ENCODE assay signal across 21 mouse cellular contexts in the genomic region with DNA sequence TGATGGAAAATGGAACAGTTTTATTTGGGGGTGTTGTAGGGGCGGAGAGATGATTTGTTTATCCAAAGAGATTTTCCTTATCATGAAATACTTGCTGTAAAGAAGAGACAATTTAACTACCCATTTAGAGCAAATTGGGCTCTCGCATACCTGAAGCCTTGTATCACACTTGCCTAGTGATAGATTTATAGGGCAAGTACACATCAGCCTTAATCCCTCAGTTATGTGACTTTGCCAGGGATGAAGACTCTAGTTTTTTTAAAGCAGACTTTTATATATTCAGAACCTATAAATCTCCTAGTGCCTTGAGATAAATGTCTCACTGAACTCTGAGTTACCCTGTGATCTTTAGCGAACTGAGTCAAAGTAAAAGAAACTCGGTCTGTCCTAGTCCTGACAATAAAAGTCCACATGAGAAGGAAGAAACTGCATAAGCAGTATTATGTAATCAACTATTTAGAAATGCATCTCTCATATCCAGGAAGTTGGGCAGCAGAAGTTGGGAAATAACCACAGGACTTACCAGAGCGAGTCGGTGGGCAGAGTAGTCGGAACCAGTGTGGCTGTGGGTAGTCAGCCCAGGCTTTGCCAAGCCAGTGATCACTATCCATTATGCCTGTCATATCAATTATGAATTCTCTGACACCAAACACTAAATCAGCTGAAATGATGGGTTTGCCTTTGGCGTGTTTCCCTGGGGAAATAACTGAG.
DNase-seq lines count a peak whose midpoint lies in the region; ATAC-seq and TF ChIP-seq lines count a peak whose summit lies in the region.
"Had no signal": no experiment of that assay in that cellular context is flagged by ENCODE, and none has a peak within 500 bp of the region (broad histone marks: within the 10 kb centered on the region; RNA-seq: fewer than 3 reads in every experiment).

No protein-coding gene starts in this region.

- CTCF ChIA-PET in Patski (lab: Charles Lee): no interaction called here

- no peaks in the 10 kb centered on the region for H3K27me3 ChIP-seq in liver, postnatal 0 days (ENCODE audit: insufficient read depth, low read length)
- no peaks in the 10 kb centered on the region for H3K27me3 ChIP-seq in liver, embryonic 11.5 days (replicated peaks; ENCODE audit: control insufficient read depth, insufficient read depth, low read length)
- H3K27me3 ChIP-seq in Patski: no peaks in the 10 kb centered on the region
- no peaks in the 10 kb centered on the region for H3K27me3 ChIP-seq in myocyte (ENCODE audit: control insufficient read depth, insufficient read depth, insufficient read length)
- H3K27me3 ChIP-seq: embryonic facial prominence, embryonic 15.5 days; stomach, embryonic 15.5 days had no signal

- ATAC-seq in liver, postnatal 0 days: peak; percentile 64
- no peak for ATAC-seq in liver, embryonic 11.5 days (replicated peaks; ENCODE audit: low FRiP score)
- peak; percentile 97 for ATAC-seq in Patski
- ATAC-seq in granulocyte monocyte progenitor cell, adult 5-6 weeks (replicated peaks; ENCODE audit: poor library complexity, severe bottlenecking): peak; percentile 98
- no peak for ATAC-seq in inflammation-experienced regulatory T-cells, adult 6 months
- ATAC-seq: forebrain, embryonic 14.5 days had no signal

- POLR2A ChIA-PET in Patski (lab: Charles Lee): interaction anchor here (1.5 kb wide), 1 partner anchor 16 kb away, joined by 6 read pairs; no protein-coding TSS in a partner anchor

- H3K4me2 ChIP-seq in liver, postnatal 0 days (ENCODE audit: low read depth, low read length): no peak overlapping the region
- H3K4me2 ChIP-seq in liver, embryonic 11.5 days: no peak overlapping the region
- peak overlapping the region; percentile 62 for H3K4me2 ChIP-seq in myocyte (ENCODE audit: low read depth)
- H3K4me2 ChIP-seq: embryonic facial prominence, embryonic 15.5 days; heart, embryonic 11.5 days; midbrain, embryonic 11.5 days; stomach, embryonic 15.5 days had no signal

- H3K4me3 ChIP-seq in liver, postnatal 0 days (ENCODE audit: low read depth, low read length): no peak overlapping the region
- H3K4me3 ChIP-seq in liver, embryonic 11.5 days (ENCODE audit: low read depth, low read length): no peak overlapping the region
- no peak overlapping the region for H3K4me3 ChIP-seq in myocyte
- H3K4me3 ChIP-seq: embryonic facial prominence, embryonic 15.5 days; gastrocnemius, adult 2 months; stomach, embryonic 15.5 days had no signal

- peaks cover 2% of the 10 kb centered on the region for H3K4me1 ChIP-seq in liver, postnatal 0 days (ENCODE audit: insufficient read depth)
- H3K4me1 ChIP-seq in liver, embryonic 11.5 days (replicated peaks; ENCODE audit: control insufficient read depth, insufficient read depth, low read length): no peaks in the 10 kb centered on the region
- H3K4me1 ChIP-seq: embryonic facial prominence, embryonic 15.5 days; stomach, embryonic 15.5 days had no signal

- in situ Hi-C loops in Patski (cut with MboI; ENCODE audit: low pct_unique_long_range_greater_than_20kb): no loop called here

- H3K9me3 ChIP-seq in liver, postnatal 0 days (ENCODE audit: low read length): no peaks in the 10 kb centered on the region
- H3K9me3 ChIP-seq in liver, embryonic 11.5 days (ENCODE audit: control insufficient read depth, low read length): no peaks in the 10 kb centered on the region
- H3K9me3 ChIP-seq: embryonic facial prominence, embryonic 15.5 days; stomach, embryonic 15.5 days had no signal

- H3K9ac ChIP-seq in liver, postnatal 0 days (replicated peaks): no peak overlapping the region
- H3K9ac ChIP-seq in liver, embryonic 11.5 days (ENCODE audit: low read depth, low read length): no peak overlapping the region
- H3K9ac ChIP-seq: embryonic facial prominence, embryonic 15.5 days; liver, embryonic 14.5 days; stomach, embryonic 15.5 days had no signal

- no peak for TF ChIP-seq CTCF in liver, postnatal 0 days (IDR thresholded peaks at IDR 0.05; ENCODE audit: low read depth)
- no peak for TF ChIP-seq CTCF in Patski (IDR thresholded peaks at IDR 0.05)

- no peak overlapping the region for H3ac ChIP-seq in myocyte (ENCODE audit: control insufficient read depth, insufficient read length)

- WGBS in liver, postnatal 0 days (ENCODE audit: insufficient replicate concordance): 61% methylated on average over 8 of the region's 8 CpGs
- 67% methylated on average over 8 of the region's 8 CpGs for WGBS in liver, embryonic 11.5 days

- TF ChIP-seq POLR2A in myocyte (IDR thresholded peaks at IDR 0.05; ENCODE audit: insufficient read length, low read depth): no peak

- TF ChIP-seq EP300 in liver, postnatal 0 days (IDR thresholded peaks at IDR 0.05; ENCODE audit: low read depth): no peak

- H3K79me2 ChIP-seq in myocyte (ENCODE audit: control insufficient read depth, insufficient read depth): no peaks in the 10 kb centered on the region

- no peaks in the 10 kb centered on the region for H3K36me3 ChIP-seq in liver, postnatal 0 days (replicated peaks; ENCODE audit: insufficient read depth, low read length)
- H3K36me3 ChIP-seq in liver, embryonic 11.5 days (ENCODE audit: control insufficient read depth, insufficient read depth, low read length): no peaks in the 10 kb centered on the region
- H3K36me3 ChIP-seq in myocyte (ENCODE audit: control insufficient read depth, insufficient read depth): no peaks in the 10 kb centered on the region
- H3K36me3 ChIP-seq: embryonic facial prominence, embryonic 15.5 days; stomach, embryonic 15.5 days had no signal

- DNase-seq in liver, postnatal 0 days: no peak
- no peak for DNase-seq in liver, embryonic 11.5 days (ENCODE audit: low spot score)
- DNase-seq in Patski (ENCODE audit: low read depth, low spot score): peak; percentile 87
- no peak for DNase-seq in thymus, postnatal 10 days (ENCODE audit: low spot score in 2 of 2)
- no peak for DNase-seq in heart, adult 9 months (ENCODE audit: low spot score in 2 of 2)
- DNase-seq: adrenal gland, postnatal 25 days; cerebellum, adult 11-12 months; gastrocnemius, adult 2 months; heart, postnatal 4 days; left cerebral cortex, postnatal 4 days; right cerebral cortex, postnatal 4 days; thymus, postnatal 4 days had no signal

- H3K27ac ChIP-seq in liver, postnatal 0 days (ENCODE audit: low read depth): no peak overlapping the region
- H3K27ac ChIP-seq in liver, embryonic 11.5 days (ENCODE audit: low read depth, low read length): no peak overlapping the region
- H3K27ac ChIP-seq: embryonic facial prominence, embryonic 15.5 days; gastrocnemius, adult 2 months; liver, embryonic 14.5 days; stomach, embryonic 15.5 days had no signal

TF ChIP-seq in myocyte, 11 proteins besides CTCF, POLR2A, EP300 and RAD21:
- TF ChIP-seq REST (IDR thresholded peaks at IDR 0.05; ENCODE audit: insufficient read depth, insufficient read length) (no peak), CEBPB (IDR thresholded peaks at IDR 0.05; ENCODE audit: insufficient read depth, poor library complexity, severe bottlenecking) (peak; percentile 83), TCF12 (IDR thresholded peaks at IDR 0.05; ENCODE audit: insufficient read depth, poor library complexity, severe bottlenecking) (no peak), E2F4 (IDR thresholded peaks at IDR 0.05; ENCODE audit: insufficient read depth) (no peak)

Comparison
In these comparisons a context has a peak if more than half of its experiments do, and no peak if none do; other contexts are left out.
1. ATAC-seq: peak in liver, postnatal 0 days (single experiment), Patski (single experiment) and granulocyte monocyte progenitor cell, adult 5-6 weeks (single experiment); none in liver, embryonic 11.5 days (single experiment) and inflammation-experienced regulatory T-cells, adult 6 months (single experiment).